Mouse (Mus musculus) brain, embryonic 14.5 days (tissue): ENCODE data around the gene Nhsl1. TPM values are rescaled to one million over a fixed set of nuclear protein-coding genes. Genes with fewer than 3 reads are reported as not detected.

Source experiments
- DNase-seq: peaks from one replicate; pipeline ENCODE4 v3.0.0-alpha.2; 2011; ENCODE audit warnings: low read depth
- CTCF ChIP-seq: fragments of 200-500 bp; IDR thresholded peaks from 2 replicates; pipeline ENCODE4 v1.5.1; 2012; ENCODE audit warnings: inconsistent platforms, mild to moderate bottlenecking, moderate library complexity, borderline replicate concordance; ENCODE audit not compliant: insufficient read depth, insufficient read length; ENCODE audit errors: extremely low read depth
- POLR2A ChIP-seq: fragments of 200-500 bp; IDR thresholded peaks from 2 replicates; pipeline ENCODE4 v1.6.1; 2012; ENCODE audit warnings: mild to moderate bottlenecking, inconsistent platforms, borderline replicate concordance; ENCODE audit not compliant: poor library complexity, insufficient read depth, insufficient read length, severe bottlenecking; ENCODE audit errors: extremely low read depth
- polyA plus RNA-seq: library from polyadenylated mRNA; depleted of rRNA; stranded (reverse); fragments of >200 nt; gene quantifications from 2 replicates; pipeline ENCODE4 v1.2.3, GENCODE M21; 2012

Nhsl1 gene
- polyA plus RNA-seq, 1 experiment, result 32.2 TPM

- DNase-seq, result peak; percentile 93
- TF ChIP-seq CTCF (no peak), POLR2A (no peak)
Measured at GRCm38 (mm10) chr10:18505690-18506089, 186.9 kb downstream of the Nhsl1 start.

- peak; percentile 65 for DNase-seq
- TF ChIP-seq CTCF (no peak), POLR2A (no peak)
Measured at GRCm38 (mm10) chr10:18506501-18506946, 187.7 kb downstream of the Nhsl1 start.

- TF ChIP-seq POLR2A (no peak), CTCF (no peak)
- DNase-seq, result no peak
Measured at GRCm38 (mm10) chr10:18507869-18508473, 189.2 kb downstream of the Nhsl1 start.

- no peak for TF ChIP-seq CTCF
- TF ChIP-seq POLR2A, result no peak
- peak; percentile 74 for DNase-seq
Measured at GRCm38 (mm10) chr10:18508586-18508985, 189.8 kb downstream of the Nhsl1 start.

GRCm38 (mm10) chr10:18510663-18511062 lies 191.9 kb downstream of the Nhsl1 start:
- no peak for DNase-seq
- TF ChIP-seq POLR2A (no peak), CTCF (no peak)

GRCm38 (mm10) chr10:18511496-18511895 lies 192.7 kb downstream of the Nhsl1 start:
- no peak for DNase-seq
- no peak for TF ChIP-seq POLR2A
- no peak for TF ChIP-seq CTCF

GRCm38 (mm10) chr10:18522556-18522955 lies 203.8 kb downstream of the Nhsl1 start:
- TF ChIP-seq CTCF (no peak), POLR2A (no peak)

GRCm38 (mm10) chr10:18525311-18525710 lies 206.5 kb downstream of the Nhsl1 start:
- no peak for DNase-seq
- TF ChIP-seq CTCF (no peak), POLR2A (no peak)

More at GRCm38 (mm10) chr10:18522556-18522955, 203.8 kb downstream of the Nhsl1 start:
- DNase-seq, result peak; percentile 67

- peak; percentile 49 for DNase-seq
- TF ChIP-seq POLR2A, result no peak
- TF ChIP-seq CTCF, result no peak
Measured at GRCm38 (mm10) chr10:18525726-18526125, 206.9 kb downstream of the Nhsl1 start.

GRCm38 (mm10) chr10:18526184-18526850 lies 207.5 kb downstream of the Nhsl1 start:
- TF ChIP-seq POLR2A (no peak), CTCF (no peak)
- DNase-seq, result peak; percentile 69

GRCm38 (mm10) chr10:18526851-18527675 lies 208.3 kb downstream of the Nhsl1 start:
- peak; percentile 52 for DNase-seq
- TF ChIP-seq CTCF, result no peak
- no peak for TF ChIP-seq POLR2A
